Mouse (Mus musculus) frontal cortex, postnatal 36 days (tissue): ENCODE measurements at regions not wholly inside any gene's neighbourhood (a gene's known extent, or its start where the extent isn't known, plus 50 kb on each side); places are given as distances from the start of the nearest gene placed in this dataset.

Experiments
- DNase-seq, 2 experiments: peaks; one replicate each; pipeline ENCODE4 v3.0.0; 2022; ENCODE audit warnings: low spot score in 2 of 2

DNA sequence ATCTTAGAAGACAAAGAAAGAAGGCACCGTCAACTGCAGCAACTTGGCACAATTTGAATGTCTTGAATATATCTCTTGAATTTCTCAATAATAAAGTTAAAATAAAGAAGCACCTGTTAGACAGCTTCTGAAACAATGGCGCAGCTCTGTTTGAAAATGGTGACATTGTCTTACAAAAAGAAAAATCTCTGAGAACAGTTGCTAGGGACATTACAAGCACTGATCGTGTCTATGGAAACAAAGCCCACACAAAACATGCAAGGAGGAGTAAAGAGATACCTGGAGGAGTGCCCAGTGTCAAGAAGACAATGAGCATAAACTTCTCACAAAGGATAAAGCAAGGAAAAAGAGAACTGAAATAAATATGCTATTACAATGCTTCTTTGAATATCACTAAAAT, 841.2 kb upstream of the Adgrl3 start:
- DNase-seq: peak in 1 of 2 experiments; percentile 5

DNA sequence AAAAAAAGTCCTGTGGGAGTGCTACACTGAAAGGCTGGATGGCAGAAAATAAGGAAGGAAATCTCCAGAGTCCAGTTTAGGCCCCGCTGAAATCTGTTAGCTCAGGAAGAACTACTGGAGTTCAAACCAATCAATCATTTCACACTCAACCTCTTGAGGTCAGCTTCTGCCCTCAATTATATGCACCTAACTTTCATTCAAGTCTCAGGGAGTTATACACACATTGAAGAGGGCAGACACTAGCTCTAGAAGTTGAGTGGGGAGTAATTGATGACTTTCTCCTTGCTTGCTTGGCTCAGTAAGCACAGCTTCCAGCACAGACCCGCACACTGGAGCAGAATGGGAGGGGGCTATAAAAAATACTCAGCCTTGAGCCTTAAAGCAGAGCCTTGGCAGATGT, 839.7 kb upstream of the Adgrl3 start:
- DNase-seq: no peak

DNA sequence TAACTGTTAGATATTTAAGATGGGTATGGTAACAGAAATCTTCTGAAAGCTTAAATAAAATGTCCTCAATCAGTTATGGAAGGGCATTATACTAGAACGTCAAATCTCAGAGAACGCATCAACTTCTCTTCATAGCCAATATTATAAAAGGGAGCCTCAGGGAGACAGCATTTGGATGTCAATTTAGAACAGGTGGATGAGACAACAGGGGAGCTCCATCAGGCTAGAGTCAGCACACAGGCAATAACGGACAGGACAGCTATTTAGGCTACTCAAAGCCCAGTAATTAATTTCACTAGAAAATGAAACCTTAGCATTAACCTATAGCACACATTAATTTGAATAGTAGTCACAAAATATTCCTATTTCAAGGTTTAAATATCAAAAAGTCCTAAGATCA, 827.5 kb upstream of the Adgrl3 start:
- no peak for DNase-seq

DNA sequence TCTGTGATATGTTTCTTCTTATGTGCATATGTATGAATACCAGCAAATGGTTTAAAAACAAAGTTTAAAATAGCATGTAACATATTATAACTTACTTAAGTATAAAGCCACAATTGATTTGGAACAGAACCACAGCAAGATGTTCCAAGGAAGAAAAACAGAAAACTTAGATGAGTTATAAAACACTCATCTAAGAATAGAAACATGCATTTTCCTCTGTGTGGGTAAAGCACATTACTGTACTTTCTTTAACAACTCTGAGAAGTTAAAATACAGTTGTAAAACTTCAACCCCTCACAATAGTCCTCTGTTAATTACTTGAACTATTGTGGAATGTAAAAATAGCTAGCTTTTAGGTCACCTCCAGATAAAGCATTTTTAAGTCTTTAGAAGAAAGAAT, 820.3 kb upstream of the Adgrl3 start:
- no peak for DNase-seq

DNA sequence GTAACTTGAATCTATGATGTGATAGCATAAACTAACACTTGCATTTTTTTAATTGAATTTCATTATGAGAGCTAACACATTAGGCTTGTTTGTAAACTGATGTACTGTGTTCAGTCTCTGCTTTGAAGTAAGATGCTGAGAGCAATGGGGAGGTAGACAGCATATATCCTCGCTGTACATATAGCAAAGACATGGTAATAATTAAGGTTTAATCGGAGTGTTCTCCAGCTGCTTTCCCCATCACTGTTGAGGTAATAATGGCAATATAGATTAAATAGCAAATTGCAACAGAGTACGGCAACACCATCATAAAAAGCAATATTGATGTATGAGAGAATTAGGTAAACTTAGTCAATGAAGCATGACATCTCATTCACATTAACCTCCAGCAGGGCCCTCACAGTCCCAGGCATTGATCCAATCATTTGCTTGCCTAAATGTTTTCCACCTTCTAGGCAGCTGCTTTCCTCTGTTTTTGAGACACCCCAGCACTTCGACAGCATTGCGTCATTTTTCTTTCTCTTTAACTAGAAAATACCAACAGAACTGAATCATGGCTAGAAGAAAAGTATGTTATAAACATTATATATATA, 771.3 kb upstream of the Adgrl3 start:
- DNase-seq: no peak

DNA sequence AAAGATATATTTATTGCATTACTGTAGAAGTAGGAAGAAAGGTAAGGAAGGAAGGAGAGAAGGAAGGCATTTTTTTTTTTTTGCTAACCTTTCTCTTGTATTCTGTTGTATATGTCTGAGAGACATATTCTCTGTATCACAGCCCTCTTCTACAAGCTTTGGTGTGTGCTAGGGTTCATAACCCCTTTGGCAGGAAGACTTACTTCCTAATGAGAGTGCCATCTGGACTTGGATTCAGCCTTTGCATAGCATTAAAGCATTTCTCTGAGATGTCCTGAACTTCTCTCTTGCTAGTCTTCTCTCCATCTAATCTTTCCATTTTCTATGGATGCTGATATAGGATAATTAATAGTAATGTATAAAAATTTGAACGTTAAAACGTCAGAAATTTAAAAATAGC, 768.0 kb upstream of the Adgrl3 start:
- DNase-seq: no peak

DNA sequence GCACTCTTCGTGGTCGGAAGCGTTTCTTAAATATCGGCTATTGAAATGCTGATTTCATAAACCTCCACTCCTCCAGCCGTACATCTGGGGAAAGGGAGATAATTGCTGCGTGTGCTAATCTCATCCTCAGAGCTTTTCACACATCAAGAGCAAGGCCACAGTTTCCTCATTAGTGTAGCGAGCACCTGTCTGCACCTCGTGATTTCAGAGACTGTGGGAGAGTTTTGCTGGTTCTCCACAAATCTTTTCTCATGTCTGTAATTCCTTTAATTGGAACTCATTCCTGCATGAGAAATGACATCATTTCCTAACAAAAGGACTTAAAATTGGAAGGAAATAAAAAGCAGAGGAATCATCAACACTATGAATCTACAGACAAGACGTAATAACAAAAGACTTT, 764.9 kb upstream of the Adgrl3 start:
- DNase-seq: no peak

DNA sequence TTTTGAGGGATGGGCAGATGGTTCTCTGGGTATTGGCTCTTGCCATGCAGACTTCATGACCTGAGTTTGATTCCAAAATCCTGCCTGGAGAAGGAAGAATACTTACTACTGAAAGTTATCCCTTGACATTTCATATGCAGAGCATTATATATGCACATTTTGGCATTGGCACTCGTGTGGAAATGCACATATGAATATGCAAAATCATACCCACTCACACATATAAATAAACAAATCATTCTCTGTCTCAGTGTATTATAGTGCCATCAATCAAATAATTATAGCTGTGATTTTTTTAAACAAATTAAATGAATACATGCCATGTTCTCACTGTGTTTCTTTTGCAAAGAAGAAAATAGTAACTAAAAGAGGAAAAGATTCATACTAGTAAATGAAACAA, 745.3 kb upstream of the Adgrl3 start:
- DNase-seq: no peak

DNA sequence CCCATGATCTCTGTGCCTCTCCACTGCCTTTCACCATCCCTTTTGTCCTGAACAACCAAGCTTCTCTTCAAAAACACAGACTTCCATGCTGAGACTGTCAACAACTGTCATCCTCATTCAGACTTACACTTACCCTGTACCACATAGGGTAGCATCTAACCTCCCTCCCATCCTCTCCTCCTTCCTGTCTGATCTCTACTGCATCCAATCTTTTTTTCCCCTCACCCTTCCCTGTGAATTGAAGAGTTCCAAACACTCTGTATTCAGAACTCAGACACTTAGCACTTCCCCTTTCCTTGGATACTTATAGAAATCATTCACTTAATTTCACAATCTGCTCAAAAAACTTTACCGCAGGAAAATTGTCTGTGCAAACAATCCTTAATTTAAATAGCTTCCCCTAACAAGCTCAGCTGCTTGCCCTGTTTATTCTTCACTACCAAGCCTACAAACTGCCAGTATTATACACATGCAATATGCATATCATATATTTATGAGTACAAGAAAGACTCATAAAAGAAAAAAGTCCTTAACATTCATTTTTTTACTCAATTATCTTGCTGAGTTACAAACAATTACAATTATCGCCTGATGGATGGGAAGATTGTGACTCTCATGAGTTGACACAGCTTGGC, 744.6 kb upstream of the Adgrl3 start:
- DNase-seq: no peak
